In genomic region chr5:150220333-150220732, GRCm38 (mm10) we compare ENCODE assay signal across 8 mouse cellular contexts.
DNase-seq lines count a peak whose midpoint lies in the region; ATAC-seq and TF ChIP-seq lines count a peak whose summit lies in the region.

No protein-coding gene starts in this region.

- no peaks in the 10 kb centered on the region for H3K4me1 ChIP-seq in forebrain, embryonic 10.5 days
- no peaks in the 10 kb centered on the region for H3K4me1 ChIP-seq in forebrain, embryonic 15.5 days
- H3K4me1 ChIP-seq in lung, embryonic 14.5 days (ENCODE audit: insufficient read depth): no peaks in the 10 kb centered on the region
- no peaks in the 10 kb centered on the region for H3K4me1 ChIP-seq in forebrain, embryonic 16.5 days (replicated peaks; ENCODE audit: control insufficient read depth, insufficient read depth, low read length)

- WGBS in forebrain, embryonic 10.5 days: 34% methylated on average over 7 of the region's 7 CpGs
- WGBS in forebrain, embryonic 15.5 days: 38% methylated on average over 7 of the region's 7 CpGs
- whole genome bisulfite sequencing in lung, embryonic 14.5 days: 33% methylated on average over 7 of the region's 7 CpGs
- 38% methylated on average over 7 of the region's 7 CpGs for WGBS in forebrain, embryonic 16.5 days

- TF ChIP-seq CTCF in brain, embryonic 14.5 days (IDR thresholded peaks at IDR 0.05; ENCODE audit: borderline replicate concordance, extremely low read depth, insufficient read depth, insufficient read length): peak; percentile 64
- peak; percentile 74 for TF ChIP-seq CTCF in lung, embryonic 14.5 days (IDR thresholded peaks at IDR 0.05; ENCODE audit: low read depth)

- intact Hi-C loops in left cerebral cortex, postnatal 4 days (cut with DNase I): no loop called here

- H3K4me3 ChIP-seq in forebrain, embryonic 10.5 days: no peak overlapping the region
- H3K4me3 ChIP-seq in forebrain, embryonic 15.5 days: no peak overlapping the region
- no peak overlapping the region for H3K4me3 ChIP-seq in lung, embryonic 14.5 days (ENCODE audit: low read depth, low read length)
- no peak overlapping the region for H3K4me3 ChIP-seq in forebrain, embryonic 16.5 days (replicated peaks; ENCODE audit: low read length)

- H3K9me3 ChIP-seq in forebrain, embryonic 10.5 days: no peaks in the 10 kb centered on the region
- H3K9me3 ChIP-seq in forebrain, embryonic 15.5 days: no peaks in the 10 kb centered on the region
- no peaks in the 10 kb centered on the region for H3K9me3 ChIP-seq in lung, embryonic 14.5 days (ENCODE audit: low read depth, low read length)
- H3K9me3 ChIP-seq in forebrain, embryonic 16.5 days (ENCODE audit: control insufficient read depth, low read length): no peaks in the 10 kb centered on the region

- DNase-seq in forebrain, embryonic 10.5 days (ENCODE audit: extremely low spot score, low spot score): peak; percentile 29
- DNase-seq in left cerebral cortex, postnatal 4 days: peak; percentile 43
- DNase-seq in left cerebral cortex, adult 9 months (ENCODE audit: low spot score in 2 of 2): no peak
- peak; percentile 30 for DNase-seq in brain, embryonic 14.5 days (ENCODE audit: low read depth)
- peak; percentile 66 for DNase-seq in lung, embryonic 14.5 days
- peak; percentile 38 for DNase-seq in testis, postnatal 14 days (ENCODE audit: low spot score)

- no peak for TF ChIP-seq POLR2A in brain, embryonic 14.5 days (IDR thresholded peaks at IDR 0.05; ENCODE audit: borderline replicate concordance, extremely low read depth, insufficient read depth, insufficient read length, poor library complexity, severe bottlenecking)

- H3K4me2 ChIP-seq in forebrain, embryonic 15.5 days (replicated peaks): no peak overlapping the region
- no peak overlapping the region for H3K4me2 ChIP-seq in lung, embryonic 14.5 days
- no peak overlapping the region for H3K4me2 ChIP-seq in forebrain, embryonic 16.5 days (ENCODE audit: low read length)

- H3K27ac ChIP-seq in forebrain, embryonic 10.5 days: no peak overlapping the region
- H3K27ac ChIP-seq in forebrain, embryonic 15.5 days (replicated peaks): no peak overlapping the region
- no peak overlapping the region for H3K27ac ChIP-seq in lung, embryonic 14.5 days (ENCODE audit: low read depth)
- no peak overlapping the region for H3K27ac ChIP-seq in forebrain, embryonic 16.5 days (ENCODE audit: low read length)

- no peak for ATAC-seq in forebrain, embryonic 15.5 days (replicated peaks)
- no peak for ATAC-seq in lung, embryonic 14.5 days (ENCODE audit: insufficient read depth)
- ATAC-seq in forebrain, embryonic 16.5 days: no peak

- no peaks in the 10 kb centered on the region for H3K27me3 ChIP-seq in forebrain, embryonic 10.5 days (ENCODE audit: poor library complexity, severe bottlenecking)
- H3K27me3 ChIP-seq in forebrain, embryonic 15.5 days: no peaks in the 10 kb centered on the region
- no peaks in the 10 kb centered on the region for H3K27me3 ChIP-seq in lung, embryonic 14.5 days (ENCODE audit: insufficient read depth, low read length)
- no peaks in the 10 kb centered on the region for H3K27me3 ChIP-seq in forebrain, embryonic 16.5 days (replicated peaks; ENCODE audit: control insufficient read depth, insufficient read depth, low read length)

- no peaks in the 10 kb centered on the region for H3K36me3 ChIP-seq in forebrain, embryonic 10.5 days (replicated peaks)
- H3K36me3 ChIP-seq in forebrain, embryonic 15.5 days: no peaks in the 10 kb centered on the region
- H3K36me3 ChIP-seq in lung, embryonic 14.5 days (ENCODE audit: insufficient read depth): no peaks in the 10 kb centered on the region
- no peaks in the 10 kb centered on the region for H3K36me3 ChIP-seq in forebrain, embryonic 16.5 days (ENCODE audit: control insufficient read depth, insufficient read depth)

- H3K9ac ChIP-seq in forebrain, embryonic 15.5 days (replicated peaks): no peak overlapping the region
- no peak overlapping the region for H3K9ac ChIP-seq in lung, embryonic 14.5 days
- H3K9ac ChIP-seq in forebrain, embryonic 16.5 days (replicated peaks; ENCODE audit: low read depth, low read length): no peak overlapping the region

Comparison
In these comparisons a context has a peak if more than half of its experiments do, and no peak if none do; other contexts are left out.
1. DNase-seq: peak in forebrain, embryonic 10.5 days (single experiment), left cerebral cortex, postnatal 4 days (single experiment), brain, embryonic 14.5 days (single experiment), lung, embryonic 14.5 days (single experiment) and testis, postnatal 14 days (single experiment); none in left cerebral cortex, adult 9 months (0 of 2).